Mouse (Mus musculus): ENCODE measurements around the gene Msto1.
"Not testable (repeated sequence)": the region's sequence is repeated elsewhere in the genome, so short reads cannot be mapped to it uniquely, and the experiment has no call there.

The Msto1 gene

DNA sequence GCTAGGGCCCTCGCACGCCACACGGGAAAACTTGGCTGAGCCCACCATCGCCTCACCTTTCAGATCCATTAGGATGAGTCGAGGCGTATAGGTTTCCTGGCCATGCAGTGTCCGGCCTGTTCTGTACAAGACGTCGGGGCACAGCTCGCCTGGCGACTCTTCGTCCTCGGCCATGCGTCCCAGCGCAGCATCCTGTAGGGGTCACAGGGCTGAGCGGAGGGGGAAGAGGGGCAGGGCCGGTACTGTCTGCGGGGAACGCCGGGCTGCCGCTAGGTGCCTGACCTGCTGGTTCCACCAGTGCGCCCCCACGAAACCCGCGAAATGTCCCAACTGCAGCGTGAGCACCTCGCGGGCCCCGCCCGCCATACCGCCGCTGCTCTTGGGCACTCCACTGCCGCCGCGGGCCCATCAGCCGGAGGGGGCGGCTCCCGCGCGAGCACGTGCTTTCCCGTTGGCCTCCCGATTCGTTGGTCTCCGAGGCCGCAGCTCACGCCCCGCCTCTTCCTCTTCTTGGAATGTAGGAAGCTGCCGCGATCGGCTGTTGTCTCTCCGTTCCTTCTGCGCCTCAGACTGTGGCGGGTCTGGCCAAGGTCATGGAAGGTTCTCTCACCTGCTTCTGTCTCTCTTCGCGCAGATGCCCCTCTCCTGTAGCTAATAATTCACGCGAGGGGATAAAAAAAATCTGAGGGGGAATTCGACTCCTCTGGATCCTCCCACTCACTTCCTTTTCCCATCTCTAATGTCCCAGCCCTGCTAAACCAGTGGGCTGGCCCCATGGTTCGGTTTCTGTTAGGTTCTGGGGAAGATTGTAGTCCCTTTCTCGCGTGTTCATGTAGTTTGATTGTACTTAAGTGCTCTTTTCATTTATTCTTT lies at the start of gene Msto1:
Msto1 (minus strand) TSS at position 489 of the 873 bp plus-strand sequence.
- peak; percentile 90 for DNase-seq (ENCODE audit: low spot score)

DNA sequence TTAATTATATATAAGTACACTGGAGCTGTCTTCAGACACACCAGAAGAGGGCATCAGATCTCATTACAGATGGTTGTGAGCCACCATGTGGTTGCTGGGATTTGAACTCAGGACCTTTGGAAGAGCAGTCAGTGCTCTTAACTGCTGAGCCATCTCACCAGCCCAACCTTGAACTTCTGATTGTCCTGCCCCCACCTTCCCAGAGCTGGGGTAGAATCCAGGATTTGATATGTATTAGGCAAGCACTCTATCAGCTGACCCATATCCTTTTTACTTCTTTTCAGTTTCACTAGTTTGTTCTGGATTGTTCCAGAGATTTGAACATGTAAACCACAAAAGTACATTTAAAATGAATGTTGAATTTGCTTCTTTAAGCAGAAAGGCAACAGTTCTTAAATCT lies 49.4 kb upstream of the Msto1 start:
- not testable (repeated sequence) for DNase-seq (ENCODE audit: low spot score)

DNA sequence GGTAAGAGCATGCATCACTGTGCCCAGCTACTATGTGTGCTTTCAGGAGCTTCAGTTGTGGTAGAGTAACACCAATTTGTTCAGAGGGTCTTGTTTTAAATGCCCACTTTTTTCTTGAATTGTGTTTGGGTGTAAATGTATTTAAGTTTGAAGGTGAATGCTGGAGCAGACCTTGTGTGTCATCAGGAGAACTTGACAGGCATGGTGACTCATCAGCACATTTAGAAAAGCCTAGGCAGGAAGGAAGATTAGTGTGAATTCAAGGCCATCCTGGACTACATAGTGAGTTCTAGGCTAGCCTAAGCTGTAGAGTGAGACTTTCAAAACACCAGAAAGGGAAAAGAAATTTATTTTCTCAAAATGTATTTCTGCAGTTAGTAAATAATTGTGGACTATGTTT lies 39.9 kb upstream of the Msto1 start:
- DNase-seq (ENCODE audit: low spot score), result no peak

DNA sequence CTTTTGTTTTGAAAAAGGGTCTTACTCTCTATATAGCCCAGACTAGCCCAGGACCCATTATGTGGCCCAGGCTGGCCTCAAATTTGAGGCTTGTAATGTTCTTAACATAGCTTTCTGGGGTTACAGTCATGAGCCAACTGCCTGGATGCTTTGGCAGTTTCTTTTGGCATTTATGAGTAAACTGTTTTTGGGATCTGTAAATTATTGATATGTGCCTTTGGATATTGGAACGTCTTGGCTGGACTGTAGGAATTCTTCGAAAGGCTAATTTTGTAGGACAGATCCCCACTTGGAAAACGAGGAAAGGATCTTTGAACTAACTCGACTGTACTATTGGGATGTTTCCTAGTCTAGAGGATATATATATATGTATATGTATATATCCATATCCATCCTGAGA lies 39.4 kb upstream of the Msto1 start:
- no peak for DNase-seq (ENCODE audit: low spot score)

DNA sequence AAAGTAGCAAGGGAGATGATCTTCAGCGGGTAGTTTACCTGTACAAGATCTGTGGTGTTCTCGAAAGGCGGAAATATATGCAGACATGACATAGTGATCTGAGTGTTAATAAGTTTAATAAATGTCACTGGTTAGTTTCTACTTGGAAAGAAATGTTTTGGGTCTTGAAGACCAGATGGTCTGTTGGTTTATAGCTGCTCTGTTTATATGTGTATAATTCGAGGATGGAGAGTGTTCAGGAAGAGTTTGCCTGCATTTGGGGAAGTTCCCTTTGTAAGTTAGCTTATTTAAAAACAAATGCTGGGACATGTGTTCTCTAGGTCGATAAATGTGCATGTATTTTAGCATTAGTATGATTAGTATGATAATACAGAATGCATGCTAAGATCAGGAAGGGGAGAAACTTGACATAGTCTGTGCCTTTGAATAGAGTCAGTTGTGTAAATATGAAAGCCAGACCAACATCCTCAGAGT lies 37.6 kb upstream of the Msto1 start:
- no peak for DNase-seq (ENCODE audit: low spot score)

DNA sequence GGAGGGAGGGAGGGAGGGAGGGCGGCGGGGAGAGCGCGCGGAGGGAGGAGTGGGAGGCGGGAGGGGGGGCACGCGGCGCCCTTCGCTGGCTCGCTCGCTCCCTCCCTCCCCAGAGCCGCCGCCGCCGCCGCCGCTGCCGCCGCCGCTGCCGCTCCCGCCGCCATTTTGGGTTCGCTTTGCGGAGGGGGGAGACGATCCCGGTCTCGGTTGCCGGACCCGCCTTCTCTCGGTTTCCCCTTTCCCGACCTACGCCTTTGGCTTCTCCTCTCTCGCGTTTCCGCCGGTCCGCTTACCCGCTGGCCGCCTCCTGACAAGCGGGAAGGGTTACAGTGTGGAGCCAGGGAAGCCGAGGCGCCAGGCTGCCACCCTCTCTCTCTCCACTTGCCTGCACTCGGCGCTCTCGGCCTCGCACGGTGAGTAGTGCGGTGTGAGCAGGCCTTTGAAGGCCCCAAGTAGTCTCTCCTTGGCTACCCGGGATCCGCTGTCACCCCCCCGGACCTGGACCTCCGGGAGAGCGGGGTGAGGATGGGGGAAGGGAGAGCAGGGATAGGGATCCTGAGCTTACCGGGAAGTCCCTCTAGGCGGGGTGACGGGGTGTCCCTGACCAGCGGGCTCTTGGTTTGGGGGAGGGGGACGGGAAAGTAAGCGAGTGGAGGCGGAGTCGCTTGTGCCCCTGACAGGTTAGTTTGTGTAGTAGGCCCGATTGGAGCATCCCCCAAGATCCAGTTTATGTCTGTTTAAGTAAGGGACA lies 37.0 kb upstream of the Msto1 start, which contains the start of the genes Ash1l and Dap3:
Ash1l (plus strand) TSS at position 47 of the 751 bp plus-strand sequence.
Dap3 (minus strand) TSS at position 606 of the 751 bp plus-strand sequence.
- peak; percentile 77 for DNase-seq (ENCODE audit: low spot score)

DNA sequence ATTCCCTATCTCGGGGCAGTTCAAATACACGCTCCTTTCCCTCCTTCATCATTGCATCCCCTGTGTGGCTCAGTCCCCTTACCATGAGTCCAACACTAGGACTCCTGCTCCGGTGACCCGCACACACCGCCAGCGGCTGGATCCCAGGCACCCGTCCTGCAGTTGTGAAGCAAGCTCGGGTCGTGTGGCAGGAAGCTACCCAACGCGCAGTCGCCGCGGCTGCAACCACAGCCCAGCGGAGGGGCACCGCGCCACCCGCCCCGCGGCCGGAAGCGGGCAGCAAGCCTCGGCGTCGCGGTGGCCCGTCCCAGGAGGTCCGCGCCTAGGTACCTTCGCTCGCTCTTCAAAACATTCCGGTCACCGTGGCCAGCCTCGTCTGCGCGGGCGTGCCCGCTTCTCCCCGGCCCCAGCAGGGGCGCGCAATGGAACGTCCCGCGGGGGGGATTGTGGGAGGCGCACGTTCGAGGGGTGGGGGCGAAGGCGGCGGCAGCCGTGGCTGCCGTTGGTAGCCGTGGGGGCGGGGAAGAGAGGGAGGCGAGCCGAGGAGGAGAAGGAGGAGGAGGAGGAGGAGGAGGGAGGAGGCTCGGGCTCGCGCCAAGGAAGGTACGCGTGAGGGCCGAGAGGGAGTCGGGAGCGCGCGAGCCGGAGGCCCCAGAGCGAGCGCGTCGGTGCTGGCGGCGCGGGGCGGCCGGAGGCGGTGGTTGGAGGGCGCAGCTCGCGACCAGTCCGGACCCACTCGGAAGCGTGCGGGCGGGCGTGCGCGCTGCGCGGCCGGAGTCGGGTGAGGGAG lies 36.2 kb upstream of the Msto1 start:
- DNase-seq (ENCODE audit: low spot score), result peak; percentile 82

DNA sequence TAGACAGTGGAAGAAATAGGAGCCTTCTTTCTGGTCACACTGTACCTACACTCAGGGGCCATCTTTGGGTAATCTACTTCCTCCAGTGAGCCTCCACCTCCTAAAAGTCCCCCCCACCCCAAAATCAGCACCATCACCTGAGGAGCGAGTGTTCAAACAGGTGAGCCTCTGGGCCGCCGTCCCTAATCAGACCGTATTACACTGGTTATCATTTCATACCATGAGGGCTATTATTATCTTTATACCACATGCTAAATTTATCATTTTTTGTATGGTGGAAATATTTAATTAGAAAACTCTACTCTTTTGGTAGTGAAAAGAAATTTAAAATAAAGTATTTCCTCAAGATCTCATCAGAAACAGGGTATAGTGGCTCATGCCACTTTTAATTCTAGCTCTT lies 30.3 kb upstream of the Msto1 start:
- no peak for DNase-seq (ENCODE audit: low spot score)

DNA sequence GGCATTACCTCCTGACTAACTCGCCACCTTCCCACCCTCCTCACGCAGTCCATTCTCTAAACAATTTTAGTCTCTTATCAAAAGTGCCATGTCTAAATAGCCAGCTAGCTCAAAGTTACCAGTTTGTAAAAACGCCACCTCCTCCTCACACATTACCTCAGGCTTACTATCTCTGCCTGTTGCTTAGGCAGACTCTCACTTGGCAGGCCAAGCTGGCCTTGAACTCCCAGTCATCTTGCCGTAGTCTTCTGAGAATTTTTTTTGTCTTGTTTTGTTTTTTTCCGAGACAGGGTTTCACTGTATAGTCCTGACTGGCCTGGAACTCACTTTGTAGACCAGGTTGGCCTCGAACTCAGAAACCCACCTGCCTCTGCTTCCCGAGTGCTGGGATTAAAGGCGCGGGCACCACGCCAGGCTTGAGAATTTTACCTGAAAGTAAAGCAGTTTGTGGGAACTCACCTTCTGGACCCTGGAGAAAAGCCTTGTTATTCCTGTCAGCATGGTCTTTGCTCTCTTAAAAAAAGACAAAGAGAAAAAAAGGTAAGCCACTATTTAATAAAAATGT lies 28.6 kb upstream of the Msto1 start:
- no peak for DNase-seq (ENCODE audit: low spot score)

DNA sequence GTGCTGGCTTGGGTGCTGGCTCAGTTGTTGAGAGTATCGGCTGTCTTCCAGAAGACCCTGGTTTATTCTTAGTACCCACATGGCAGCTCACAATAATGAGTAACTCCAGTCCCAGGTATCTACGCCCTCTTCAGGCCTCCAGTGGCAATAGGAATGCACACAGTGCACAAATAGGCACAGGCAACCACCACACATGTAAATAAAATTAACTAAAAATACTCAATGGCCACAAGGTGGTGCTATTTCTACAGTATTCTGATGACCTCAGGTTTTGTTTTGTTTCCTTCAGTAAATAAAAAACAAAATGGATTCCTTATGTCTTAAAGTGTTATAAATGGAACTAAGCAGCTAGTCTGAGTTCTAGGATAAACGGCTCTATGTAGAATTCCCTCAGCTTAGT lies 25.9 kb upstream of the Msto1 start:
- no peak for DNase-seq (ENCODE audit: low spot score)

DNA sequence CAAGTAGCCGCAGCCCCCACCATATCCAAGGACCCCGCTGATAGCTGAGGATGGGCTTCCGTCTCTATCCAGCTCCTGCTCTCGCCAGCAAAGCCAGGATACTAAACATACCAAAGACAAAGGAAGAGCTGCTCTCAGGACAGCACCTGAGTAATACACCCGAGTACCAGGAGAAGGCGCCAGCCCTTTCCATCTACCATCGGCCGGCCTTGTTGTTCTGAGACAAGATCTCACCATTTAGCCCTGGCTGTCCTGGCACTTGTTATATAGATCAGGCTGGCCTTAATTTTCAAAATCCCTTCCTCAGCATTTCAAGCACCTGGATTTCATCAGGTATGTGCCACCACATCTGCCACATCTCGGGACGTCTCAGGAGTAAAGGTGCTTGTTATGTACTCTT lies 25.3 kb upstream of the Msto1 start:
- DNase-seq (ENCODE audit: low spot score), result no peak

DNA sequence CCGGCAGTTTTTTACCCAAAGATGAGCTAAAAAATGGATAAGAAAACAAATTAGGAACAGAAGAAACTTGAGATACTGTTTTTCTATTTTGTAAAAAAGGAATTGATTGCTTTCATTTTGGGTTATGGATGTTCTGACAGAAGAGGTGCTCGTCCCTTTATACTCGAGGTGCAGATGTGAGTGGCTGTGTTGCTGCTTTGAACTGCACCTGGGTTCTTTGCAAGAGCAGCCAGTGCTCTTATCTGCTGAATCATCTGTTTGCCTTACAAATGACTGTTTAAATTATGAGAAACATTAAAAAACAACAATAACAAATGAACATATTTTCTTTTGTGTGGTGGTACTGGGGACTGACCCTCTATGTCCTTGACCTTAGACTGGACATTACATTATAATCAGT lies 15.7 kb upstream of the Msto1 start:
- DNase-seq (ENCODE audit: low spot score), result no peak

DNA sequence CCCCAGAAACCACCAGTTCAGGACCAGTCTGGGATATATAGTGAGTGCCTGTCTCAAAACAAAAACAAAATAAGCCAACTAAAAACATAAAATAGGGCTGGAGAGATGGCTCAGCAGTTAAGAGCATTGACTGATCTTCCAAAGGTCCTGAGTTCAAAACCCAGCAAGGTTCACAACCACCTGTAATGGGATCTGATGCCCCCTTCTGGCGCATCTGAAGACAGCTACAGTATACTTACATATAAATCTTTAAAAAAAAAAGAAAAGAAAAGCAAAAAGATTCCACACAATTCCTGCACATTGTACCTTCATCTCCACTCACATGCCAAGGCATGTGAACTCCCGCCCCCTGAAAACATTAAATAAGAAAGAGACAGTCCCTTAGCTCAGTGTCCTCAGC lies 11.9 kb upstream of the Msto1 start:
- DNase-seq (ENCODE audit: low spot score), result no peak

DNA sequence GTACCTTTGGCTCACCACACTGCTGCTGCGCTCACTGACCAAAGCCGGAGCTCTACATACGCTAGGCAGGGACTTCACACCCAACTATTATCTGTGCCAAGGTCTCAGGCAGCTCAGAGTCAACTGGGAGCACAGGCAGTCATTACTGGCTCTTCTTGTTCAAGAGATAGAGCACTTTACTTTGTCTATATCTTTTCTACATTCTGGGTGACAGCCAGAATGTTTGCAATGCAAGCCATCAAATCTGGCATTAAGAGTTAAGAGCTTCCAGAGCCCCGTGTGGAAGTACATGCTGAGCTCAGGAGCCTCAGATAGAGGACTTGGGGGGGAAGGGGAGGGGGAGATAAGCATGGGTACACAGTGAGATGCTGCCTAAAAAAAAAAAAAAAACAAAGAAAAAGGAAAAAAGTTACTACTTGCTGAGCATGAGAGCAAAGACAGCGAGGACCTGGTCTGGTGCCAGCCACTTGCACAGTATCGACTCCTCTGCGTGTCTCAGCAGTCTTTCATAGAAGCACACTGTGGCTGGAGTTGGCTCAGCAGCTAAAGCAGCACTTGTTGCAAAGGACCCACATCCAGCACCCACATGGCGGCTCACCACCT lies 10.3 kb upstream of the Msto1 start:
- no peak for DNase-seq (ENCODE audit: low spot score)

DNA sequence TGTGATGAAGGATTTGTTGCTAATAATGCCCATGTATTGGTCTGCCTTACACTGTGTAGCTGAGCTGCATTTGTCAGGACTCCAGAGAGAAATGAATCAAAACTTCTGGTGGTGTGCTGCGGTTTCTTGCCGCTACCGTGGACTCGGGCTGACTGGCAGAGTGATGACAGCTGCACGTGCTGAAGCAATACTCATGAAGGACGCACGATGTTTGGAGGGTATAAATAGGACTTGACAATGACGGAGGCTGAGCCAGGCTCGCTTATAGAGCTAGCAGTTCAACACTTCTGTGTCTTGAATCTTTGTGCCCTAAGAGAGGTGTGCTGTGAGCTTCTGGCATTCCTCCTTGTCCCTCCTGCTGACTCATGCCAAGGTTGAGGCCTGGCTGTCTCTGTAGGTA lies 7.6 kb upstream of the Msto1 start:
- no peak for DNase-seq (ENCODE audit: low spot score)

DNA sequence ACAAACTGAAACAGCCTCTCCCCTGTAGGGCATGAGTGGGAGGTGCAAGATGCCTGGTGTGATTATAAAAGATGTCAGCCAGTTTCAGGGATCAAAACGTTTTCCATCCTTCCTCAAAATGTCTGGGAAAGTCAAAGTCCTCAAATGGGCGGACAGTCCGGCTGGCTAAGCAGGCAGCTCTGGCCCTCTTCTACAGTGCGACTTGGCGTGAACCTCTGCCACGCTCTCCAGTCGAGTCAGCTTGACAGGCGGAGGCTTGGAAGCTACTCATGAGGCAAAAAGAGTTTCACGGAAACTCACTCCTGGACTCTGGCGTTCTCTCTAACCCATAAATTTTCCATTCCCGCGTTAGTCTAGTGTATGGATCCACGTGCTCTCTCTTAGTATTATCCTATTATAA lies 5.2 kb upstream of the Msto1 start:
- DNase-seq (ENCODE audit: low spot score), result no peak

DNA sequence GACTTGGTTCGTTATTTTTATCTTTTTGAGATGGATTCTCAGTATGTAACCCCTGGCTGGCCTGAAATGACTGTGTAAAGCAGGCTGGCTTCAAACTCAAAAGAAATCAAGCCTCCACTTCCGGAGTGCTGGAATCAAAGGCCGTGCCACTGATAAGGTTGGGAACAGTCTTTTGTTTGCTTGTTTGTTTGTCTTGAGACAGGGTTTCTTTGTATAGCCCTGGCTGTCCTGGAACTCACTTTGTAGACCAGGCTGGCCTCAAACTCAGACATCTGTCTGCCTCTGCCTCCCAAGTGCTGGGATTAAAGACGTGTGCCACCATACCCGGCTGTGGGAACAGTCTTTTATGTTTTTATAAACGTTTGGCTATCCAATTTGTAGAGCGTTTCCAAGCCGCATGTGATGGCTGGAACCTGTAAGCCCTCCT lies 598 bp upstream of the Msto1 start:
- no peak for DNase-seq (ENCODE audit: low spot score)

DNA sequence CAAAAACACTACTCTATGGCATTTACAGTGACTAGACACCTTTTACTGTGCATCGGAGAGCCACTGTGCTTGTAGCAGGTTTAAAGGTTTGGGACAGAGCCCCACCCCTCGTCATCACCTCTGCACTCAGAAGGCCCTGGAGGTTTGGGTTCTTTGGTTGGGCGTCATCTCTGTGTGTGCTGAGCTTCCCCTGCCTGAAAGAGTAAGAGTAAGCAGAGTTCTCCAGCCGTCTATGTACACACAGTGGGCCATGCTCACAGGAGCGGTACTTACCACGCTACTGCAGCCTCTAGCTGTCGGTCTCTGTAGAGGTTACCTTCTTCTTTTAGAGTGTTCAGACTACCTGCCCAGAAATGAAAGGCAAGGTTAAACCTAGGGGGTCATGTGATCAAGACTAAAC lies 1.2 kb downstream of the Msto1 start:
- no peak for DNase-seq (ENCODE audit: low spot score)

DNA sequence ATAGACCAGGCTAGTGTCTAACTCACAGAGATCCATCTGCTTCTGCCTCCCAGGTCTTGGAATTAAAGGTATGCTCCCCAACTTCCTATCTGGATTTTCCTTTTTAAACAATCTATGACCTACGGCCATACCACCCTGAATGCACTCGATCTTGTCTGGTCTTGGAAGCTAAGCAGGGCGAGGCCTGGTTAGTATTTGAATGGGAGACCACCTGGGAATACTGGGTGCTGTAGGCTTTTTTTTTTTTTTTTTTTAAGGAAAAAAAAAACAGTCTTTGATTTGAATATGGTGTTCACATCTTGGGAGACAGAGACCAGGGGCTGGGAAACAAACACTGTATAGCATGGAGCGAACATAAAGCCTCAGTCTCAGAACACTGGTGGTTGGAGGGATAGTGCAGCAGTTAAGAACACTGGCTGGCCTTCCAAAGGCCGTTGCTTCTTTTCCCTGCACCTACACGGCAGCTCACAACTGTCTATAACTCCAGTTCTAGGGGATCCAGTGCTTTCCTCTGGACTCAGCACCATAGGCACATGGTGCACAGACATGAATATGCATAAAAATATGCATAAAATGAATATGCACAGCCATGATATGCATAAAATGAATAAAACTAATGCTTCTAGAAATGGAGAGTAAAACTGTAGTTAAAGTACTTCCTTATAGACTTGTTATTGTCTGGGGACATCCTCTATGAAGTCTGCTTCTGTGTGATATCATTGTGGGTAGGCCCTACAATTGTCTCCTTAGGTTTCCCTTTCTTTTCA lies 7.2 kb downstream of the Msto1 start:
- DNase-seq (ENCODE audit: low spot score), result no peak

DNA sequence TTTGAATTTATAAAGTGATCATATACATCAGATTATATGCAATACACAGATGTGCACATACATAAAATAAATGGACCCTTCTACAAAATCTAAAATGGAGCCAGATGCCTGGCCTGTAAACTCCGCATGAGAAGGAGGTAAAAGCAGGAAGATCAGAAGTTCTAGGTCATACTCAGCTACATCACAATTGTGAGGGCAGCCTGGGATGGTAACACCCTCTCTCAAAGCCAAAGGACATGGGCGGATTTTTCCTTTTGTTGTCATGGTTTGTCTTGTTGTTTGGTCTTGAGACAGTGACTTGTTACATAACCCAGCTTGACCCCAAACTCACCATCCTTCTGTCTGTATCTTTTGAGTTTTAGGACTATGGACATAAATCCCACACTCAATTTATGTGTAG lies 8.1 kb downstream of the Msto1 start:
- DNase-seq (ENCODE audit: low spot score), result no peak

DNA sequence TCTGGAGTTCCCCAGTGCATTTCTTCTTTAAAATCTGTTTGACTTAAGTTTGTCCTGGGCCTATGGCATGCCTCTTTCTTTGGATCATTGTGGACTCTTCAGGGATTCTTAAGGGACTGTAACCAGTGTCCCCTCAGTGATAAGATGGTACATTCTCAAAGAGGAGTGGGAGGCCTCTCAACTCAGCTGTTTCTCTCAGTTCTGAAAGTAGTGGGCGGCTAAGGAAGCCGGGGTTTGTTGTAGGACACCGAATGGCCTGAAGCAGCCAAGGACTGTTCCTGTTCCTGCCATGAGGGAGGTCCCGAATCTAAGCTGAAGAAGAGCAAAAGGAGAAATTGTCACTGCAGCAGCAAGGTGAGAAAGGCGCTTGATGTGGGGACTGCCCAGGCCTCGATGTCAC lies 8.6 kb downstream of the Msto1 start:
- no peak for DNase-seq (ENCODE audit: low spot score)
